Mouse (Mus musculus): Measurements from ENCODE around the gene Ppp4r1. TPM values are rescaled to one million over a fixed set of nuclear protein-coding genes. Genes with fewer than 3 reads are reported as not detected.

Ppp4r1 gene
- polyA plus RNA-seq, 1 experiment from 2014 or later, result 21.2 TPM

GRCm38 (mm10) chr17:65839541-65840256 lies 57.3 kb downstream of the Ppp4r1 start:
- WGBS, result 49% methylated on average over 7 of the region's 7 CpGs
- no peaks in the 10 kb centered on the region for H3K27me3 ChIP-seq (replicated peaks; ENCODE audit: insufficient read depth, low read length)
- no peak overlapping the region for H3K9ac ChIP-seq (replicated peaks; ENCODE audit: low read depth)
- H3K4me3 ChIP-seq (ENCODE audit: low read depth, low read length), result no peak overlapping the region
- peak; percentile 56 for DNase-seq (ENCODE audit: low spot score)
- peak; percentile 77 for ATAC-seq
- H3K27ac ChIP-seq (ENCODE audit: low read length), result no peak overlapping the region
- H3K4me1 ChIP-seq (ENCODE audit: insufficient read depth, low read depth, low read length), result no peaks in the 10 kb centered on the region
- TF ChIP-seq CTCF (IDR thresholded peaks at IDR 0.05) (no peak), EP300 (IDR thresholded peaks at IDR 0.05) (no peak)
- no peaks in the 10 kb centered on the region for H3K9me3 ChIP-seq (ENCODE audit: low read length)
- H3K36me3 ChIP-seq (ENCODE audit: insufficient read depth, low read length), result peaks cover 49% of the 10 kb centered on the region
- no peak overlapping the region for H3K4me2 ChIP-seq (replicated peaks; ENCODE audit: low read depth, low read length)

GRCm38 (mm10) chr17:65842669-65843381 lies 60.5 kb downstream of the Ppp4r1 start:
- TF ChIP-seq EP300 (IDR thresholded peaks at IDR 0.05) (no peak), CTCF (IDR thresholded peaks at IDR 0.05) (no peak)
- no peaks in the 10 kb centered on the region for H3K9me3 ChIP-seq (ENCODE audit: low read length)
- WGBS, result 76% methylated on average over 10 of the region's 10 CpGs
- no peak overlapping the region for H3K9ac ChIP-seq (replicated peaks; ENCODE audit: low read depth)
- H3K4me3 ChIP-seq (ENCODE audit: low read depth, low read length), result no peak overlapping the region
- no peaks in the 10 kb centered on the region for H3K27me3 ChIP-seq (replicated peaks; ENCODE audit: insufficient read depth, low read length)
- no peak for ATAC-seq
- H3K27ac ChIP-seq (ENCODE audit: low read length), result no peak overlapping the region
- H3K36me3 ChIP-seq (ENCODE audit: insufficient read depth, low read length), result peaks cover 30% of the 10 kb centered on the region
- no peaks in the 10 kb centered on the region for H3K4me1 ChIP-seq (ENCODE audit: insufficient read depth, low read depth, low read length)
- H3K4me2 ChIP-seq (replicated peaks; ENCODE audit: low read depth, low read length), result no peak overlapping the region
- DNase-seq (ENCODE audit: low spot score), result no peak

- Histone ChIP-seq H3K4me1 (ENCODE audit: insufficient read depth, low read depth, low read length) (no peaks in the 10 kb centered on the region), H3K4me2 (replicated peaks; ENCODE audit: low read depth, low read length) (no peak overlapping the region), H3K9me3 (ENCODE audit: low read length) (no peaks in the 10 kb centered on the region), H3K27me3 (replicated peaks; ENCODE audit: insufficient read depth, low read length) (no peaks in the 10 kb centered on the region), H3K9ac (replicated peaks; ENCODE audit: low read depth) (no peak overlapping the region), H3K4me3 (ENCODE audit: low read depth, low read length) (no peak overlapping the region), H3K36me3 (ENCODE audit: insufficient read depth, low read length) (peaks cover 33% of the 10 kb centered on the region), H3K27ac (ENCODE audit: low read length) (no peak overlapping the region)
- ATAC-seq (no peak), DNase-seq (ENCODE audit: low spot score) (no peak)
- TF ChIP-seq EP300 (IDR thresholded peaks at IDR 0.05) (no peak), CTCF (IDR thresholded peaks at IDR 0.05) (no peak)
- WGBS, result 93% methylated on average over 6 of the region's 6 CpGs
These were observed 63.0 kb downstream of the Ppp4r1 start for GRCm38 (mm10) chr17:65845423-65845822.

- WGBS, result 75% methylated on average over 11 of the region's 11 CpGs
- ATAC-seq, result no peak
- no peak overlapping the region for H3K9ac ChIP-seq (replicated peaks; ENCODE audit: low read depth)
- no peaks in the 10 kb centered on the region for H3K27me3 ChIP-seq (replicated peaks; ENCODE audit: insufficient read depth, low read length)
- no peak for DNase-seq (ENCODE audit: low spot score)
- TF ChIP-seq EP300 (IDR thresholded peaks at IDR 0.05), result no peak
- no peak overlapping the region for H3K4me2 ChIP-seq (replicated peaks; ENCODE audit: low read depth, low read length)
- H3K36me3 ChIP-seq (ENCODE audit: insufficient read depth, low read length), result peaks cover 27% of the 10 kb centered on the region
- H3K4me3 ChIP-seq (ENCODE audit: low read depth, low read length), result no peak overlapping the region
- no peak overlapping the region for H3K27ac ChIP-seq (ENCODE audit: low read length)
- no peaks in the 10 kb centered on the region for H3K4me1 ChIP-seq (ENCODE audit: insufficient read depth, low read depth, low read length)
- no peaks in the 10 kb centered on the region for H3K9me3 ChIP-seq (ENCODE audit: low read length)
These were observed 65.5 kb downstream of the Ppp4r1 start for GRCm38 (mm10) chr17:65847694-65848449.

- H3K27ac ChIP-seq (ENCODE audit: low read length), result no peak overlapping the region
- ATAC-seq (no peak), DNase-seq (ENCODE audit: low spot score) (no peak)
- no peaks in the 10 kb centered on the region for H3K9me3 ChIP-seq (ENCODE audit: low read length)
- no peaks in the 10 kb centered on the region for H3K4me1 ChIP-seq (ENCODE audit: insufficient read depth, low read depth, low read length)
- TF ChIP-seq EP300 (IDR thresholded peaks at IDR 0.05) (no peak), CTCF (IDR thresholded peaks at IDR 0.05) (no peak)
- no peak overlapping the region for H3K4me2 ChIP-seq (replicated peaks; ENCODE audit: low read depth, low read length)
- H3K4me3 ChIP-seq (ENCODE audit: low read depth, low read length), result no peak overlapping the region
- H3K36me3 ChIP-seq (ENCODE audit: insufficient read depth, low read length), result peaks cover 24% of the 10 kb centered on the region
- no peaks in the 10 kb centered on the region for H3K27me3 ChIP-seq (replicated peaks; ENCODE audit: insufficient read depth, low read length)
- 89% methylated on average over 17 of the region's 17 CpGs for WGBS
- no peak overlapping the region for H3K9ac ChIP-seq (replicated peaks; ENCODE audit: low read depth)
These were observed 68.1 kb downstream of the Ppp4r1 start for GRCm38 (mm10) chr17:65850487-65850886.

GRCm38 (mm10) chr17:65851749-65852148 lies 69.4 kb downstream of the Ppp4r1 start:
- Histone ChIP-seq H3K4me2 (replicated peaks; ENCODE audit: low read depth, low read length) (no peak overlapping the region), H3K36me3 (ENCODE audit: insufficient read depth, low read length) (peaks cover 24% of the 10 kb centered on the region)
- 84% methylated on average over 6 of the region's 6 CpGs for WGBS

More at GRCm38 (mm10) chr17:65851749-65852148, 69.4 kb downstream of the Ppp4r1 start:
- no peak for DNase-seq (ENCODE audit: low spot score)
- H3K27me3 ChIP-seq (replicated peaks; ENCODE audit: insufficient read depth, low read length), result no peaks in the 10 kb centered on the region
- H3K9ac ChIP-seq (replicated peaks; ENCODE audit: low read depth), result no peak overlapping the region
- TF ChIP-seq CTCF (IDR thresholded peaks at IDR 0.05) (peak; percentile 41), EP300 (IDR thresholded peaks at IDR 0.05) (no peak)
- ATAC-seq, result no peak
- no peak overlapping the region for H3K27ac ChIP-seq (ENCODE audit: low read length)
- no peaks in the 10 kb centered on the region for H3K9me3 ChIP-seq (ENCODE audit: low read length)
- no peaks in the 10 kb centered on the region for H3K4me1 ChIP-seq (ENCODE audit: insufficient read depth, low read depth, low read length)
- H3K4me3 ChIP-seq (ENCODE audit: low read depth, low read length), result no peak overlapping the region

Measured in lung, postnatal 0 days (tissue).